Mouse (Mus musculus) layer of hippocampus, postnatal 25 days (tissue): ENCODE data around the gene Zdhhc14. TPM values are rescaled to one million over a fixed set of nuclear protein-coding genes. Genes with fewer than 3 reads are reported as not detected.
"Not testable (repeated sequence)": the region's sequence is repeated elsewhere in the genome, so short reads cannot be mapped to it uniquely, and the experiment has no call there.

Experiments used
- DNase-seq, 2 experiments: peaks; one replicate each; pipeline ENCODE4 v3.0.0; 2022; ENCODE audit warnings: mixed read lengths in 2 of 2, low spot score in 1 of 2; ENCODE audit errors: extremely low spot score in 1 of 2
- total RNA-seq, 2 experiments: library from RNA; stranded (reverse); gene quantifications; 2 replicates each; pipeline ENCODE4 v1.2.3; 2021

Zdhhc14 gene
- total RNA-seq, 2 experiments from 2014 or later = 47.2 to 49.3 TPM

- DNase-seq = no peak
Observed at GRCm38 (mm10) chr17:5596490-5596889, 104.1 kb downstream of the Zdhhc14 start.

- no peak for DNase-seq
Observed at GRCm38 (mm10) chr17:5598999-5599398, 106.6 kb downstream of the Zdhhc14 start.

- no peak for DNase-seq
Observed at GRCm38 (mm10) chr17:5600505-5601027, 108.2 kb downstream of the Zdhhc14 start.

- no peak for DNase-seq
Observed at GRCm38 (mm10) chr17:5601953-5602352, 109.6 kb downstream of the Zdhhc14 start.

GRCm38 (mm10) chr17:5606151-5606591, 113.8 kb downstream of the Zdhhc14 start:
- no peak for DNase-seq

DNA sequence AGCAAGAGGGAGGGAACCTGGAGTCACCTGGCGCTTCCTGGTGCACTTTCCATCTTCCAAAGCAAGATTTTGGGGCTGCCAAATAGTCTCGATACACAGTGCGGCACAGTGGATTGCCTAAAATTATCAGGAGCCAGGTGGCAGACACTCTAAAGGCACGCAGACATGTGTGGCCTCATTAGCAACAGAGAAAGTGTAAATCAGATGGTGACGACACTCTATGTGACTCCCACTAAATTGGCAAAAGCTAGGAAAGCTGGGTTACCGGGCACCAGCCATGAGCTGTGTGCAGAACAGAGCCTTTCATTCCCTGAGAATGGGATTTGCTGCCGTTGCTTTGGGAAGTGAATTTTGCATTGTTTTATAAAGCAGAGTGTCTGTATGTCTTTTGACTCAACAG, 115.0 kb downstream of the Zdhhc14 start:
- no peak for DNase-seq

GRCm38 (mm10) chr17:5609875-5610552, 117.7 kb downstream of the Zdhhc14 start:
- no peak for DNase-seq

- no peak for DNase-seq
Observed at GRCm38 (mm10) chr17:5612236-5612635, 119.9 kb downstream of the Zdhhc14 start.

GRCm38 (mm10) chr17:5614771-5615318, 122.5 kb downstream of the Zdhhc14 start:
- DNase-seq = no peak

DNA sequence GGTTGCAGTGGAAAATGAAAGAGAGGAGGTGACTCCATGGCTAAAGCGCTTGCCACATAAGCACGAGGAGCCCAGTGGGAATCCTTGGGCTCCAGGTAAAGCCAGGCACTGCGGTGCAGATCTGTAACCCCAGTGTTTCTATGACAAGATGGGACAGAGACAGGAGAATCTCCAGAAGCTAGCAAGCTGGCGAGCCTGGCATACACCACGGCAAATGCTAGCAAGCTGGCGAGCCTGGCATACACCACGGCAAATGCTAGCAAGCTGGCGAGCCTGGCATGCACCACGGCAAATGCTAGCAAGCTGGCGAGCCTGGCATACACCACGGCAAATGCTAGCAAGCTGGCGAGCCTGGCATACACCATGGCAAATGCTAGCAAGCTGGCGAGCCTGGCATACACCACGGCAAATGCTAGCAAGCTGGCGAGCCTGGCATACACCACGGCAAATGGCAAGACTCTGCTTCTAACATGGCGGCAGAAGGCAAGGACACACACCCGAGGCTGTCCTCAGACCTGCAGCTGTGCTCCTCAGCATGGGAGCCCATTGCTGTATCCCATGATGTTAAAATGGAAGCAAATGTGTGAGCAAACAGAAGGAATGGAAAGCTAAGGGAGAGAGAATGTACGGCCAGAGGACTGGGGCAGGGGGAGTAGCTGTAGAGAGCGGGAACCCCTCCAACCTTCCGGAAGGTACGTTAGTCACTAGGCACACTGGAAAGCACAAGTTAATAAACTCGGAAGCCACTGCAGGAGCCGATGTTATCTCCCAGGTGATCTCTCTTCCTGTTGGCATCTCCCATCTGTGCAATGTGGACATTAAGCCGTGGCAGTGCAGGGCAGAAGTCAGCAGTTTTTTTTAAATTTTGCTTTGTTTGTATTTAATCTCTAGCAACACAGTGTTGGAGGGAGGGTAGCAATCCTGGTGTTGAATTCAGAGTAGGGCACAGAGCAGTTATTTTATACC, 129.6 kb downstream of the Zdhhc14 start:
- no peak for DNase-seq

DNA sequence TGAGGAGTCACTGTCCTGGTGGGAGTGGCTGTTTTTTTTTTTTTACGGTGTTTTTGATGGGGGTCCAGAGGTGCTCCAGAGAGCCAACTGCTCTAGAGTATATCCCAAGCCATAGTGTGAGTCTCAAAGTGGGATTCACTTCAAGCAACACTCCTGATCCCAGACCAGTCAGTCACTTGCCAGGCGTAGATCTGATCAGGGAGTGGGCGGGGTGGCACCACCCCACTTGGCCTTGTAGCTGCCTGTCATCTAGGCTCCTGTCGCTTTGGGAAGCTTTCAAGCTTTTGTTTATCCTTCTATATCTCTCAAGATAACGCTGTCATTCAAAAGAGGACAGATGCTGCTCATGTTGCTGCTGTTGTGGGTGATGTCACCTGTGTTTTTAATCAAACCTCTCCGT, 130.4 kb downstream of the Zdhhc14 start:
- no peak for DNase-seq

DNA sequence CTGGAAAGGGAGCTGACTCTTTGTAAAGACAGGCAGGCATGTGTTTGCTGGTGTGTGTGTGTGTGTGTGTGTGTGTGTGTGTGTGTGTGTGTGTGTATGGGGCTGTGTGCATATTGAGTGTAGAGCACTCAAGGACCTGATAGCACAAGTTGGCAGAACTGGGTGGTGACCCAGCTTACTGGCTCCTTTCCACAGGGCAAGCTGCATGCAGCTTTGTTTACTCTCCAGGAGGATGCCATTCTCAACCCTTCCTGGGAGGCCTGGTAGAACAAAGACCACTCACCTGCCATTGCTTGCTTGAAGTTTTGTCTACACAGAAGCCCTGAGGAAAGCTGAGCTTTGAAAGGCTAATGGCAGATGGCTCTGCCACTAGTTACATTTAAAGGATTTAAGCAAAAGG, 130.8 kb downstream of the Zdhhc14 start:
- DNase-seq = no peak

DNA sequence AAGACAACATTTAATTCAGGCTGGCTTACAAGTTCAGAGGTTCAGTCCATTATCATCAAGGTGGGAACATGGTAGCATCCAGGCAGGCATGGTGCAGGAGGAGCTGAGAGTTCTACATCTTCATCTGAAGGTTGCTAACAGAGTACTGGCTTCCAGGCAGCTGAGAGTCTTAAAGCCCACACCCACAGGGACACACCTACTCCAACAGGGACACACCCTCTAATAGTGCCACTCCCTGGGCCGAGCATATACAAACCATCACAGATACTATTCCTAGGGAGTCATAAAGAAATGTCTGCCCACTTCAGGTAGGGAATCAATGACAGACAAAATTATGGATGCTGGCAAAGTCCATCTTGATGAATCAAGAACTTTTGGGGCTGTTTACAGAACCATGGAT, 132.5 kb downstream of the Zdhhc14 start:
- DNase-seq = not testable (repeated sequence)

DNA sequence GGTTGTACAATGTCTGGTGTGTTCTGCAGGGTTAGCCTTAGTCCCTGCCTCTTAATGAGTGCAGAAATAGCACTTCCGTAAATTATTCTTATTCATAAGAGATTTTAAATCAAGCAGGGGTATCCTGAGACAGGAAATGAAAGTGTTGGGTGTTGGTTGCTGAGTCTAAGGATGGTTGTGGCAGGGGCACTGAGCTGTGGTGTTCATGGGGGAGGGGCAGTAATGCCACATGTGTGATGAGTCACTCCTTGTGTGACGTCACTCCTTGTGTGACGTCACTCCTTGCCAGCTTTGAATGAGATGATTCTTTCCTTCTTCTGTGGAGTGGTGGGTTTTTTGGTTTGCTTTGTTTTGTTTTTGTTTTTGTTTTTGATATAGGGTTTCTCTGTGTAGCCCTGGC, 134.0 kb downstream of the Zdhhc14 start:
- no peak for DNase-seq

GRCm38 (mm10) chr17:5627664-5628063, 135.3 kb downstream of the Zdhhc14 start:
- DNase-seq = no peak

DNA sequence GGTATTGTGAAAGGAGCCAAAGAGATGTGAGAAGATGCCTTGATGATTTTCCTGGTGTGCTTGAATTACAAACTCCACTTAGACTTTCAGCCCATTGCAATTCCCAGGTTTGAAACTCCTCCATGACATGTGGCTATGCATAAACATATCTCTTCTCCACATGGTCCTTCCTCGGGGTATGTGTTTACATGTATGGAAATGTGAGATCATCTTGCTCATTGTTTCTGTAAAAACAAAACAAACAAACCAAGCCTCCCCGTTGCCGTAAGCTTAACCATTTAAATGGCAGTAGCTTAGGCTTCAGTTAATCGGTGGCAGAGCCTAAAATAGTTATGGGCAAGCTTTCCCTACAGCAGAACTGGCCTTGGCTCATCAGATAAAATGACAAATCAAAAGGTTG, 137.3 kb downstream of the Zdhhc14 start:
- DNase-seq = no peak

- DNase-seq = no peak
Observed at GRCm38 (mm10) chr17:5635254-5635653, 142.9 kb downstream of the Zdhhc14 start.

- no peak for DNase-seq
Observed at GRCm38 (mm10) chr17:5641436-5641835, 149.1 kb downstream of the Zdhhc14 start.

GRCm38 (mm10) chr17:5642918-5643721, 150.8 kb downstream of the Zdhhc14 start:
- DNase-seq = peak; percentile 61 to 71

DNA sequence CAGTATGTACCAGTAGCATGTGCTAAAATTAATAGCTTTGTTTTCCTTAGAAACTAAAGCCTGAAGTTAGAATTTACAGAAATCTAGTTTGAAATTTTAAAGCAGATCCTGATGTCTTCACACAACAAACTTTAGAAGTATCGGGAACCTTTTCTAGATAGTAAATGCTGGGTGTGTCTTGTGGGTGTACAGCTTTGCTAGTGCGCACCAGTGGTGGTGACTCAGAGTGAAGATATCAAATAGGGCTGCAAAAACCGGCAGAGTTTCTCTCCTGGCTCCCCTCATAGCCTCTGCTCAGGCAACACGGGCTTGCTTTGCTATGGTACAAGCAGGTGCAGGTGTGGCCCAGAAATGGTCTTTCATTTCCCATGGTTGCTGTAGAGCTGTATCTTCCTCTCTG, 157.8 kb downstream of the Zdhhc14 start:
- no peak for DNase-seq
